Mouse (Mus musculus): ENCODE measurements at regions not wholly inside any gene's neighbourhood (a gene's known extent, or its start where the extent isn't known, plus 50 kb on each side); places are given as distances from the start of the nearest gene placed in this dataset.

- intact Hi-C loops (cut with DNase I) = no loop called here
- DNase-seq = no peak
These were observed 53.2 kb upstream of the Robo2 start for GRCm38 (mm10) chr16:74464835-74465234.

GRCm38 (mm10) chr16:74464290-74464689 lies 52.7 kb upstream of the Robo2 start:
- DNase-seq = no peak
- intact Hi-C loops (cut with DNase I) = no loop called here

GRCm38 (mm10) chr16:74462436-74462835 lies 50.8 kb upstream of the Robo2 start:
- DNase-seq = no peak
- intact Hi-C loops (cut with DNase I) = no loop called here

Data from left cerebral cortex, postnatal 4 days (tissue).